Mouse (Mus musculus): ENCODE measurements around the gene Zfp609. TPM values are rescaled to one million over a fixed set of nuclear protein-coding genes. Genes with fewer than 3 reads are reported as not detected.

The Zfp609 gene
- total RNA-seq, 2 experiments from 2014 or later = 45.2 to 53.4 TPM

DNA sequence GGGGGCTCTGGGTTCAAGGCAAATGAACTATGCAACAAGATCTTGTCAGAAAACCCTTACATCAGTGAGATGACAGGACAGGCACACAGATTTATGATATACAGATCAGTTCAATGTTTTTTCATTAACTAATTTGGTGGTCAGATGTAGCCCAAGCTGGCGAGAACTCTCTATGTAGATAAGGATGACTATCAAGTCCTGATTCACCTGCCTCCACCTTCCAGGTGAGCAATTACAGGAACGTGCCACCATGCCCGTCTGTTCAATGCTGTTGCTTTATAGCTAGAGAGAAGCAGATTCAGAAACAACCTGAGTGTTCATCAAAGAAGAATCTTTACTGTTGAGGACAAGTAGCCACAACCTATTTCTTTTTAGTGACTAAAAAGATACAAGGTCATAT, 84.6 kb downstream of the Zfp609 start:
- intact Hi-C loops (cut with DNase I) = no loop called here
- no peak for DNase-seq (ENCODE audit: low spot score in 2 of 2)

DNA sequence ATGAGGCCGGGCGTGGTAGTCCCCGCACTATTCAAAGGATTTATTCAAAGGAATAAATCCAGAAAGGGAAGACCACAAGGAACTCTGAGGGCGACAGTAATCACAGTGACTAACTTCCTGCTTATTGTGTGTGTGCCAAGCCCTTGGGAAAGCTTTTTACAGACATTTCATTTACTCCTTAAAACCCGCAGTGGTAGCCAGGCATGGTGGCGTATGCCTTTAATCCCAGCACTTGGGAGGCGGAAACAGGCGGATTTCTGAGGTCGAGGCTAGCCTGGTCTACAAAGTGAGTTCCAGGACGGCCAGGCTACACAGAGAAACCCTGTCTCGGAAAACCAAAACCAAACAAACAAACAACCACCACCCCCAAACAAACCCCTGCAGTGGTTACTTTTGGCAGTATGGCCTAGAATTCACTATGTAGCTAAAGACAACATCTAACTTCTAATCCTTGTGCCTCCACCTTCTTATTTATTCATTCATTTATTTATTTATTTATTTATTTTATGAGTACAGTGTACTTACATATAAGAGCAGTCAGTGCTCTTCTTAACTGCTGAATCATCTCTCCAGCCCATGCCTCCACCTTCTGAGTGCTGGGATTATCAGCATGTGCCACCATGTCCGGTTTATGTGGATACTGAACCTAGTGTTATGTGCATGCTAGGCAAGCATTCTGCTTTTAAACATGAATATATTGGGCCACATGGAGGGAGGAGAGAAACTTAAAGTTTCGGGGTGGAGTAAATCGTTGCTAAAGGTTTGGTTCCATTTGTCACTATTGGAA, 86.1 kb downstream of the Zfp609 start:
- DNase-seq (ENCODE audit: low spot score in 2 of 2) = no peak
- intact Hi-C loops (cut with DNase I) = no loop called here

DNA sequence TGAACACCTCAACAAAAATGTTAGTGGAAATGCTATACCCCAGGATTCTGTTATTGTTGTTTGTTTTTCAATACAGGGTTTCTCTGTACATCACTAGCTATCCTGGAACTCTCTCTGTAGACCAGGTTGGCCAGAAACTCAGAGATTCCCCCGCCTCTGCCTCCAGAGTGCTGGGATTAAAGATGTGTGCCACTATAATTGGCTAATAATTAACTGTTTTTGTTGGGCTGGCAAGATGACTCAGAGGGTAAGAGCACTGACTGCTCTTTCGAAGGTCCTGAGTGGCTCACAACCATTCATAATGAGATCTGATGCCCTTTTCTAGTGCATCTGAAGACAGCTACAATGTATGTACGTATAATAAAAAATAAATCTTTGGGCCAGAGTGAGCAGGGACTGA, 92.4 kb downstream of the Zfp609 start:
- intact Hi-C loops (cut with DNase I) = no loop called here
- no peak for DNase-seq (ENCODE audit: low spot score in 2 of 2)

DNA sequence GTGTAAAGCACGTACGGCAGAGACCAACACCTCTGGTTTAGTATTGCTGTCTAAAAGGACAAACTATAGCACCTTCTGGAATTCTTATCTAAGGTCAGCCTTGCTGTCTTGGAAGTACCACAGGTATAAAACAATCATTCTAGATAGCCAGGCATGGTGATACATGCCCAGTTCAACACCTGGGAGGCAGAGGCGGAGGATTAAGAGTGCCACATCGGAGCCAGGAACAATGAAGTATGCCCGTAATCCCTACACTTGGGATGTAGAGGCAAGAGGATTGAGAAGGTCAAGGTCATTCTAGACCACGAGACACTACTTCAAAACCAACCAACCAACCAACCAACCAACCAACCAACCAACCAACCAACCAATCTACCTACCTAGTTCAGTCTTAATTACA, 98.8 kb downstream of the Zfp609 start:
- intact Hi-C loops (cut with DNase I) = no loop called here
- DNase-seq (ENCODE audit: low spot score in 2 of 2) = no peak

- intact Hi-C loops (cut with DNase I) = no loop called here
Observed at GRCm38 (mm10) chr9:65727491-65727890, 99.9 kb downstream of the Zfp609 start.

DNA sequence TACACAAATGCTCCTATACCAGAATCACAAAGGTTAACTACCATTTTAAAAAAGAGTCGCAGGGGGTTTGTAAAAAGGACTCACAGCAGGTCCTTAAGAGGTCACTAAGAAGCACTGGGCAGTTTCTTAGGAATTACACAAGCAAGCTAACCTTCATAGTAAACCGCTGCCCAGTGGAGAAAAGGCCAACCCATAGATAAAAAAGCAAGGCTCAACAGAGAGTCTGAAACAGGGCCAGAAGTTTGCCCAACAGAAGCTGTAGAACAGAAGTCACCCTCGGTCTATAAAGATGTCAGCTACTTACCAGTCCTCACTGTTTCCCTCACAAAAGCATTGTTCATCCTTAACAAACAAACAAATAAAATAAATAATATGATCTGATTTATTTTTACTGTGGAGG, 100.9 kb downstream of the Zfp609 start:
- no peak for DNase-seq (ENCODE audit: low spot score in 2 of 2)
- intact Hi-C loops (cut with DNase I) = no loop called here

More at GRCm38 (mm10) chr9:65727491-65727890, 99.9 kb downstream of the Zfp609 start:
- DNase-seq (ENCODE audit: low spot score in 2 of 2) = no peak

GRCm38 (mm10) chr9:65725291-65725622, 102.1 kb downstream of the Zfp609 start:
- intact Hi-C loops (cut with DNase I) = no loop called here
- DNase-seq (ENCODE audit: low spot score in 2 of 2) = no peak

GRCm38 (mm10) chr9:65724471-65725290, 102.7 kb downstream of the Zfp609 start:
- intact Hi-C loops (cut with DNase I) = no loop called here
- DNase-seq (ENCODE audit: low spot score in 2 of 2) = no peak

DNA sequence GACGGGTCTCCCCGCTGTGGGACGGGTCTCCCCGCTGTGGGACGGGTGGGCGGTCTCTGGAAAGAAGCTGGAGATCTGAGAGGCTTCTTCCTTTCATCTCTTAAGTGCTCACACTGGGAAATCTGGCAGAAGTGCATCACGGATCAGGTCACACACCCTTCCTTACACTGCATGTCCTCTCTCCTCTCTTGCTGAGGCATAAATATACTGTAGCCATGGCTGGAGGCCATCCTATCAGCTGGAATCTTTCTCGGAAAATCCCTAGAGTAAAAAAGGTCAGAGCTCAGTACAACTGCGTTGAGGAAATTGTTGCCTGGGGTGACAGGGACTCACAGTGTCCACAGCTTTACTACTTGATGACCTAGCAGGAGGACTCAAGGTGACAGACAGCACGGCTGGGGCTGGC, 106.2 kb downstream of the Zfp609 start:
- DNase-seq (ENCODE audit: low spot score in 2 of 2) = no peak
- intact Hi-C loops (cut with DNase I) = no loop called here

- intact Hi-C loops (cut with DNase I) = no loop called here
- no peak for DNase-seq (ENCODE audit: low spot score in 2 of 2)
Observed at GRCm38 (mm10) chr9:65718195-65718594, 109.2 kb downstream of the Zfp609 start.

- no peak for DNase-seq (ENCODE audit: low spot score in 2 of 2)
- intact Hi-C loops (cut with DNase I) = no loop called here
Observed at GRCm38 (mm10) chr9:65703926-65704595, 123.3 kb downstream of the Zfp609 start.

DNA sequence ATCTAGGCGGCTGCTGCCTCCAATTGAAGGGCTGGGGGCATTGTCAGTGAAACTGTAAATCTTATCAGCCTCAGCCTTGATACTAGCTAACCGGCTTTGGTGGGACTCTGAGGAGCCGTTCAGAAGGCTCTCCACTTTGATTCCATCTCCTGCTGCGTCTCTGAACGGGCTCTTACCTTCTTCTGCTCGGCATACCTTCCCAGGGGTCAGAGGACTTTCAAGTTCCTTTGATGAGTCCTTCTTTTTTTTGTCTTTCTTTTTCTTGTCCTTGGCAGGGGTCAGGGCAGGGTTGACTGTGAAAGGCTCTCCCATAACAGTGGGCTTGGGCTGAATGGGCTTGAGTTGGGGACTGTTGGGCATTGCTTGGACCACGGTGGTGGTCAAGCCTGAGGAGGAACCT, 124.1 kb downstream of the Zfp609 start:
- intact Hi-C loops (cut with DNase I) = no loop called here

DNA sequence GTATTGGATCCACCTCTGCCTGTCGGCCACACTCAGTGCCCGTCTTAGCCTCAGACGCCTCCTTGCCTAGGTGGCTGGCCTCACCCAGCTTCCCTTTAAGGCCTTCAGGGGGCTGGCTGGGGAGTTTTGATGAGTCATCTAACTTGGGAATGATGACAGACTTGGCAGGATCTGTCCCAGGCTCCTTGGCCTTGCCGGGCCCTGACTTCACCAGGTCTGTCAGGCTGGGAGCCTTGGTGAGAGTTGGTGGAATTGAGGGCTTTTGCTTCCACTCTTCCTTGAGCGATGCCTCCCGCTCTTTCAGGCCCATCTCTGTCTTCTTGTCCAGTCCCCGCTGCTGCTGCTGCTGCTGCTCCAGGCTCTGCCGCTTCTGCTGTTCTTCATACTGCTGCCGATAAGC, 125.1 kb downstream of the Zfp609 start:
- DNase-seq (ENCODE audit: low spot score in 2 of 2) = no peak
- intact Hi-C loops (cut with DNase I) = no loop called here

More for the DNA sequence above, 124.1 kb downstream of the Zfp609 start:
- no peak for DNase-seq (ENCODE audit: low spot score in 2 of 2)

DNA sequence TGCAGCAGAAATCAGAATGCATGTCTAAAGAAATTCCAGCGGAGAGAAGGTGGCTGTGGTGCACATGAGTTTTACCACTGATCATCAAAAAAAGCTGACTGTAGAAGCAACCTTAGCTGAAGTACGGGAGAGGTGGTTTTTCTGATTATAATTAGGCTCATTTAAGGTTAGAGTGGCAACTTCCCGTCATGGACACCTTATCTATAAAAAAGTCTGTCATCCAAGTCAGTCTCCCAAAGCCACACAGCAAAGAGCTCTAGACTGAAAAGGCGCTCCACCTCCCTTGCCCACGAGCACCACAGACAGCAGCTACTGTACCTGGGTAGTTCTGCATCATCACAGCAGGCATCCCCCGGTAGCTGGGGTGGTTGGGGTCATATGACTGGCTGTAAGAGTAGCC, 126.9 kb downstream of the Zfp609 start:
- intact Hi-C loops (cut with DNase I) = no loop called here
- DNase-seq (ENCODE audit: low spot score in 2 of 2) = no peak

GRCm38 (mm10) chr9:65697992-65698391, 129.4 kb downstream of the Zfp609 start:
- DNase-seq (ENCODE audit: low spot score in 2 of 2) = no peak
- intact Hi-C loops (cut with DNase I) = loop anchor here (5.0 kb wide), 1 partner anchor 129 kb away; the partner anchor contains the start of gene Zfp609

DNA sequence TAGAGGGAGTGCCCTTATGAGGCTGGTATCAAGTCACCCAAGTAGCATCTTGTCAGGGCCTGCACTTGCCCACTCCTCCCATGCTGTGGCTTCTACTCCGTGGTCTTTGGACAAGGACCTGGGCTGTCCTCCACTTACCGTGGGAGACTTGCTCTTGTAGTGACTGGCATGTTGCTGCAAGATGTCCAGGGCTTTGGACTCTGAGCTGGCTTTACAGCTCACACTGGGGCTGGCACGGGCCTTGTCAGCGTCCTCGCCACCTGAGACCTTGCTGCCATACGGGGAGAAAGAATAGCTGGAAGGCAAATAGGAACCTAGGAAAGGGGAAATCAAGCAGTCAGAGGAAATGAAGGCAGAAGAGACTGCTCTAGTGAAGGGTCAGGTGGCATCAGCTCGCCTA, 130.0 kb downstream of the Zfp609 start:
- intact Hi-C loops (cut with DNase I) = loop anchor here (5.0 kb wide), 1 partner anchor 130 kb away; the partner anchor contains the start of gene Zfp609

DNA sequence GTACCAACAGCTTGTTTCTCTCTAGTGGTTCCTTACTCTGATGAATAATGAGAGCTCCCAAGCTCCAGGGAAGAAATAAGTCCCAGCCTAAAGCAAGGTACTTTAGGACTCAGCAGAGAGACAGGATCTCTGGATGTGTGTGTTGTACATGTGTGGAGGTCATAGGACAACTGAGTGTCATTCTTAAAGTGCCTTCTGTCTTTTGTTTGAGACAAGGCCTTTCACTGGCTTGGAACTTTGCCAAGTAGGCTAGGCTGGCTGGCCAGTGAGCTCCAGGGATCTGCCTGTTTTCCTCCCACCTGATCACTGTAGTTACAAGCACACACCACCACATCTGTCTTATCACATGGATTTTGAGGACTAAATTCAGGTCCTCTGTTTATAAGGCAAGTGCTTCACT, 131.0 kb downstream of the Zfp609 start:
- DNase-seq (ENCODE audit: low spot score in 2 of 2) = no peak
- intact Hi-C loops (cut with DNase I) = loop anchor here (5.0 kb wide), 1 partner anchor 131 kb away; the partner anchor contains the start of gene Zfp609

More for the DNA sequence above, 130.0 kb downstream of the Zfp609 start:
- no peak for DNase-seq (ENCODE audit: low spot score in 2 of 2)

- DNase-seq (ENCODE audit: low spot score in 2 of 2) = peak; percentile 53 to 54
- intact Hi-C loops (cut with DNase I) = loop anchor here (2.0 to 5.0 kb wide), 2 partner anchors 132 to 155 kb away; partner anchors contain the start of gene Zfp609
Observed at GRCm38 (mm10) chr9:65695646-65696045, 131.7 kb downstream of the Zfp609 start.

DNA sequence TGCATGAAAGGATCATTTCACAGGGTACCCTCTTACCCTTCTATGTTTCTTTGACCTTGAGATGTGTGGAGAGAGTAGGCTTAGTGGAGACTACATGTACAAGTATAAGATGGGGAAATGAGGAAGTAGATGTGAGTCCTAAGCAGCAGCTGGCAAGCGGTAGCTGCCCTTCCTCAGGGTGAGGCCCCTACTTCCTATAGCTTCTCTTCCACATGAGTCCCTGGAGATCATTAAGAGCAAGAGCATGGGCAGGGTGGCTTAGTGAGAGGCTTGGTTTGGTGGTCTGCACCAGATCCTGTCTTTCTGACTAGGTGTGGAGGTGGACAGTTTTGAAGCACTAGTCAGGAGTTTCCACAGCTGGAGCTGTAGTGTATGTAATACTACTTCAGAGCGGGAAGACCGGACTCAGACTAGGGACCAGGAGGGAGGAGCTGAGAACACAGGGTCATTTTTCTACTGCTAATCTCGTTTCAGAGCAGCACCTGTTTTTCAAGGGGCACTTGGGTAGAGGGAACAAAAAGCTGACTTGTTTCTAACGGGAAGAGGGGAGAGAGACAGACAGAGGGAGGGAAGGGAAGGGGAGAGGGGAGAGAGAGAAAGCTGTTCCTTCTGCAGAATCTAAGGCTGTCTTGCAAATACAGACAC, 134.3 kb downstream of the Zfp609 start:
- intact Hi-C loops (cut with DNase I) = no loop called here
- DNase-seq (ENCODE audit: low spot score in 2 of 2) = no peak

DNA sequence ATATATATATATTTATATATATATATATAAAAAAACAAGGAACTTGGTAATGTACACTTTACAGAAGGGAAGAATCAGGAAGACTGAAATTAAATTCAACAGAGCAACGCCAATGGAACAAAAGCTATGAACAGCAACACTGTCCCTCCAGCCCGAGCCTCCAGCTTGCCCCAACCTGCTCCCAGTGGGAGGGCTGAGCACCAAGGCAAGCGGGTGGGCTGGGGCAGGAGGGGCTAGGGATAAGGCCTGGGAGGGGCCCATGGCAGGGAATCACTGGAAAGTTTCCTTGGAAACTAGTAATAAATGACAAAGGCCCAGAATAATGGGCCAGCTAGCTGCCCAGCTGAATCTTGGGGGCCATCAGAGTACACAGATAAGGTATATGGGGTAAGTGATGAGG, 134.9 kb downstream of the Zfp609 start:
- DNase-seq (ENCODE audit: low spot score in 2 of 2) = no peak
- intact Hi-C loops (cut with DNase I) = no loop called here

Measured in left cerebral cortex, postnatal 36 days (tissue).